Mouse (Mus musculus) left cerebral cortex, postnatal 4 days (tissue): Measurements from ENCODE around the gene St5. TPM values are rescaled to one million over a fixed set of nuclear protein-coding genes. Genes with fewer than 3 reads are reported as not detected.

Experiments used
- DNase-seq: peaks from one replicate; pipeline ENCODE4 v3.0.0-alpha.2; 2022
- intact Hi-C: fragments of 180-260 bp; cut with DNase I; formaldehyde crosslinking; loops from one replicate; pipeline ENCODE4 v1.15.1; 2025
- total RNA-seq, 2 experiments: library from RNA; stranded (reverse); gene quantifications; 2 replicates each; pipeline ENCODE4 v1.2.3; 2021

St5 gene
- total RNA-seq, 2 experiments from 2014 or later: 20.7 to 21.5 TPM

DNA sequence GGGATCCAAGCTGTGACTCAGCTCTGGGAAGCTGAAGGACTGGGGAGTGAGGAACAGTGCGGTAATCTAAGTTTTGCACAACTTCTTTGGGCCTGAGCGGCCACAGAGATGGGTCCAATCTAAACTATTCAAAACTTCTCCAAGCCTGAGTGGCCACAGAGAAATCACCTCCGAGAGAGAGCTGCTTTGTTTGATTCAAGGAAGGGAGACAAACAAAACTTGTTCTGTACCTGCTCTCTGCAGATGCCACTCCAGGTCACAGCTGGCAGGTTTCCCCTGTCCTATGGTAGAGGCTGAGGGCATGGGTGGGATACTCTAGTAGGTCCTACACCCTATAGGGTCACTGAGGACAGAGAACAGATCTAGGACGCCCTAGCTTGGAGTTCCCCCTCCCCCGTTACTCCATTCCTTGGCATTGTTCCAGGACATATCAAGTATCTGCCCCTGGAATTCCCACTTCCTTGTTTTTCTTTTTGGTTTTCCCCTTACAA is 89.8 kb downstream of the St5 start:
- no peak for DNase-seq
- intact Hi-C loops: loop anchor here (5.0 kb wide), 1 partner anchor 86 kb away; no protein-coding TSS in a partner anchor

DNA sequence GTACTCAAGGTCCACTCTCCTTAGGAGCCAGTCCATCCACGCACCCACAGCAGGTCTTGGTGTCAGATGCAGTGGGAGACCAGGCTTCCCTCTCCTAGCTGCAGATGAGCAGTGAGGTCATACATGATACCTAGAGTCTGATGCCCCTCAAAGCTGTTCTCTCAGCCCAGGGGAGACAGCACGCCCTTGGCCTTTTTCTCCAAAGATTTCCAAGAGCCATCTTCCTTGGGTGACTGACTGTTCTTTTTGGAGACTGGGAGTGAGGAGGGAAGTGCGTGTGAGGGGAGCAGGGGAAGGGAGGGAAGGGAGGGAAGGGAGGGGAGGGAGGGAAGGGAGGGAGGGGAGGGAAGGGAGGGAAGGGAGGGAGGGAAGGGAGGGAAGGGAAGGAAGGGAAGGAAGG is 90.4 kb downstream of the St5 start:
- DNase-seq: no peak
- intact Hi-C loops: loop anchor here (5.0 kb wide), 1 partner anchor 86 kb away; no protein-coding TSS in a partner anchor

DNA sequence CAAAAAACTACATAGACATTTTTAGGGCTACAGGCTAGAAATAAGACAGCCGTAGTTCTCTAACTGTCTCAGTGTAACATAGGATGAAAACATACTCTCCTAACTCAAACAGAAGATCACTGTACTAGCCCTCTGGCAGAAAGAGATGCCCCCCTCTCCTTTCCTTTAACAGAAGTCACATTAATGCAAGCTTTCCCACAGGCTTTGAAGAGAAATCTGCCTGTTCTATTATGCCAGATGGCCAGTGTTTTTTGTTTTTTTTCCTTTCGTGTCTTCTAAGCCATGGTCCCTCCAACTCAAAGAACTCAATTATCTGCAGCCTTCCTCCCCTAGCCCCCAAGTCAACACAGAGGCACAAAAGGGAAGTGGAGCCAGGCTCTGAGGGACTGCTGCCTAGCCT is 90.9 kb downstream of the St5 start:
- DNase-seq: no peak
- intact Hi-C loops: loop anchor here (5.0 kb wide), 1 partner anchor 85 kb away; no protein-coding TSS in a partner anchor

DNA sequence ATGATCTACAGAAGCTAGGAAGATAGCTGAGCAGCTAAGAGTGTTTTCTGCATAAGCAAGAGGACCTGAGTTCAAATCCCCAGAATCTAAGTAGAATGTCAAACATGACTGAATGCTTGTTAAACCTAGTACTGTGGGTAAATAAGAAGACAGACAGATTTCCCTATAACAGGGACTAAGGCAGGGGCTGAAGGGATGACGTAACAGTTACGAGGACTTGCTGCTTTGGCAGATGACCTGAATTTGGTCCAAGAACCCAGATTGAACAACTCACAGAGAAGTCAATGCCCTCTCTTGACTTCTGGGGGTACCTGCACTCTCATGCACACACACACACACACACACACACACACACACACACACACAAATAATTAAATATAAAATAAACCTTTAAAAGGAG is 93.1 kb downstream of the St5 start:
- intact Hi-C loops: loop anchor here (5.0 kb wide), 1 partner anchor 83 kb away; no protein-coding TSS in a partner anchor
- DNase-seq: no peak

DNA sequence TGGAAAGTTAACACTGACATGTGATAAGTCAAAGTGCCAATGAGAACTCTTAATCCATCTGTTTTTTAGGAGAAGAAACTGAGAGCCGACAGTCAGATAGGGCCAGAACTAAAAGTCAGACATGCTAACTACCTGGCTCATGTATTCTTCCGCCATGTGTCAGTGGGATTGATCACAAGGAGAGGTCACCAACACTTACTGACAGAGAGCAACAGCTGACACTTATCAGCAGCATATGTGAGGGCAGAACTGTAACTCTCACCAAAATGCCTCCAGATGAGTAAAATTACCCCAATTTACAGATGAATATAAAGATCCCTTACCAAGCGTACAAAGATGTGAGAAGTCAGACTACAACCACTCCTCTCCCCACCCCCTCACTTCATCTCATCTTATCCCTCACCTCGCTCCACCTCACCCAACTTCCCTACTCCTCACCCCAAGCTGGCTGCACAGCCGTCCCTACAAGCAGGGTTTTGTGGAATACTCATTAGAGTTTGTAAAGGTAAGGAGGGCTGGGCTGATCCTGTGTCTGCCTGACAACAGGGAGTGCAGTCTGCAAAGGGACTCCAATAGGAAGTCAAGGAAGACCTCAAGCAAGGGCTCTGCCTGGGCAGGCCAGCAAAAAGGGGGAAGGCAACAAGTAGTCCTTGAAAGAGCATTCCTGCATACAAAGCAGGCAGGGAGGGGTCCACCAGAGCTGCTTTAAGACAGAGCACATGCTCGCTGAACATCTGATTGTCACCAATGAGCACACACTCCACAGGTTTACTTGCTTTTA is 93.7 kb downstream of the St5 start:
- intact Hi-C loops: loop anchor here (5.0 kb wide), 1 partner anchor 82 kb away; no protein-coding TSS in a partner anchor

DNA sequence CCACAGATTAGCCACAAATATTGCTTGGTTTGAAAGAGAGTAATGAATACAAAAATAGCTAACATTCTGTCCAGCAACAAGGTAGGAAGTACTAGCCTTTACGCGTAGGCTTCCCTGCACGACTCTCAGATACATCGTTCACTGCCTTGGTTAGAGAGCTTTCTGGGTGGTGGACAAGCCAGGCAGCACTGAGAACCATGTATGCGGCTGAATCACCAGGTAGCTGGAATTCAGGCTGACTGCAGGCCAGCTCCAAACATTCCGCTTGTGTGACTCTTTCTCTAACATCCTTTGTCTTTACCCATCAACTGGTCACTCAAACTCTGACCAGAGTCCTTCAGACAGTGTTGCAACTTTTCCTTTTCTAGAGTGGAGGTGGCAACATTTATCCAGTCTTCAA is 94.6 kb downstream of the St5 start:
- intact Hi-C loops: no loop called here
- no peak for DNase-seq

More for the DNA sequence above, 93.7 kb downstream of the St5 start:
- no peak for DNase-seq

DNA sequence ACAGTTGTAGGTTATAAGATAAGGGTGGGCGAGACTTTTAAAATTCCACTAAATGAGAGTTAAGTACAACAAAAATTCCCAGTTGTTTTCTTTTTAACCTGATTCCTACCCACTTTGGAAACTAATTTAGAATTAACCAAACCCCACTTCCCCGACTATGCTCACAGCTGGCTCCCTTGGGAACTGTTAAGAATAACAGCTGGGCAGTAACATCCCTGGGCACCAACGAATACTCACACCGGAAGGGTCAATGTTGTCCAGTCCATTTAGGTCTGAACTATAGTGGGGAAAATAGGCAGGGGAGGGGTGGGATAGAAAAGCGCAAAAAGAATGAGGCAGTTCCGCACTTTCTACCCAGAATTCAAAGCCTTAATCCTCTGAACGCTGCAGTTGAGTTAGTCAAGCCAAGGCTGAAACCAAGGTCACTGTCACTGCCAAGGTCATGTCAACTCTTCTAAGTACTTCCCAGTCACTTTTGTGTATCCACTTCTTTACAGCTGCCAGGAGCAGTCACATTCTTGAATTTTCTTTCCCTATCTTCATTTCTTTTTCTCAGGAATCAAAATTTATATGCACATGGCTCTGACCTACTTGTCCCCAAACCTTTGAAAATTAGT is 96.3 kb downstream of the St5 start:
- intact Hi-C loops: no loop called here
- DNase-seq: no peak

DNA sequence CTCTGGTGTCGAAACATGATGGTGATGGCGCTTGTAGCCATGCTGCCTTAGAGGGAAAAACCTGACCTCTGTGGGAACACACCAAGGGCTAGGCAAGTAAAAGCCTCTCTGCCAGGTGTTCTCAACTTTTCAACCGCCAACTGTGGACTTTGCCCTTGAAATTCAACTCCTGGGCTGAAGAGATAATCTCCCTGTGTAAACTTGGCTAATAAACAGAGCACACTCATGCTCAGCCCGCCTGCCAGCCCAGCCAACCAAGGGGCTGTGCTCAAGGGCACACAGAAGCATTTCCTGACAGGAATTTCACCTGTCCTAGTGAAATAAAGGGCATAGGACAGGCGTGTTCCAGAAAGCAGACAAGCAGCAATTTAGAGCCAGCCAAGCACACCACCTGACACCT is 100.8 kb downstream of the St5 start:
- intact Hi-C loops: no loop called here
- DNase-seq: no peak

DNA sequence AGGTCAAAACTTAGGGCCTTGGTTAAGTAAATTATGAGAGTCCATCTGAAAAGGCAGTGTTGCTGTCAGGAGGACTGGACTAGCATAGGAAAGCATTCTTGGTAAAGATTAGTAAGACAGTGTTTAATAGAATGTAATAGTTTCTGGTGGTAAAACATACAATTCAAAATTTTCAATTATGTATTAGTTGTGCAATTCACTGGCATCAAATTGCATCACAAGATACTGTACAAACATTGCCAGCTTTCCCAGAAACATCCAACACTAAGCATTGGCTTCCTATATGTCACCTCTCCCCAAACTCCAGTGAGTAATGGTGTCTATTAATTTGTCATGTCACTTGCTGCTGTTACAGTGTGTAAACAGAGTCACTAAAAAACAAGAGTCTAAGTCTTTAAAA is 101.4 kb downstream of the St5 start:
- no peak for DNase-seq
- intact Hi-C loops: no loop called here

DNA sequence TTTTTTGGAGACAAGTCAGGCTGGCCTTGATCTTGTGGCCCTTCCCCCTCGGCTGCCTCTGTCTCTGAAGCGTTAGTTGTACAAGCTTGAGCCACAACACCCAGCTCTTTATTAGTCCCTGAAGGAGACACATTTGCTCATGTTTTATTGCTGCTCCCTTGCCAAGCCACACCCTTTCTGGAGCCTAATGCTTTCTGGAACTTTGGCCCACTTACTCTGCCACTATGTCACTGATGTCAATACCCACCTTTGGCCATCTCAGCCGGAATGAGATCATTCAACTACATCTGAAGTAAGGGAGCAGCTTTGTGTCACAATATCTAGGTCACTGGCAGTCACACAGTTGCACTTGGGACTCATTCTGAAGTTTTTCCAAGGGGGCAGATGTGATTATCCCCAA is 102.7 kb downstream of the St5 start:
- intact Hi-C loops: no loop called here

DNA sequence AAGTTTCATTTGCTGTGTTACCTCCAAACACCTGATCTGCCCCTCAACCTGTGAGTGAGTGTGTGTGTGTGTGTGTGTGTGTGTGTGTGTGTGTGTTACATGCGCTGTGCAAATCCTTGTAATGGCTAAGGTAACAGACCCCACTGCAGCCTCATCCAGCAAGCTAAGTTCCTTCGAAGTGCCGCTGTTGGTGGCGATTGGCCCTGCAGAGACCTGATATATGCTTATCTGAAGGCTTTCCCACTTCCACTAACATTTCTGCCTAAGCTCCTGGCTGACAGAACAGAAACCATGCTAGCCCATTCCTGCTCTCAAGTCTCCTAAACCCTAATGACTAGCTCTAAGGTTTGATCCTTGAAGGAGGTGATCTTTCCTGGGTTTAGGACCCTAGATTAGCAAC is 103.4 kb downstream of the St5 start:
- DNase-seq: no peak
- intact Hi-C loops: no loop called here

More for the DNA sequence above, 102.7 kb downstream of the St5 start:
- DNase-seq: no peak

DNA sequence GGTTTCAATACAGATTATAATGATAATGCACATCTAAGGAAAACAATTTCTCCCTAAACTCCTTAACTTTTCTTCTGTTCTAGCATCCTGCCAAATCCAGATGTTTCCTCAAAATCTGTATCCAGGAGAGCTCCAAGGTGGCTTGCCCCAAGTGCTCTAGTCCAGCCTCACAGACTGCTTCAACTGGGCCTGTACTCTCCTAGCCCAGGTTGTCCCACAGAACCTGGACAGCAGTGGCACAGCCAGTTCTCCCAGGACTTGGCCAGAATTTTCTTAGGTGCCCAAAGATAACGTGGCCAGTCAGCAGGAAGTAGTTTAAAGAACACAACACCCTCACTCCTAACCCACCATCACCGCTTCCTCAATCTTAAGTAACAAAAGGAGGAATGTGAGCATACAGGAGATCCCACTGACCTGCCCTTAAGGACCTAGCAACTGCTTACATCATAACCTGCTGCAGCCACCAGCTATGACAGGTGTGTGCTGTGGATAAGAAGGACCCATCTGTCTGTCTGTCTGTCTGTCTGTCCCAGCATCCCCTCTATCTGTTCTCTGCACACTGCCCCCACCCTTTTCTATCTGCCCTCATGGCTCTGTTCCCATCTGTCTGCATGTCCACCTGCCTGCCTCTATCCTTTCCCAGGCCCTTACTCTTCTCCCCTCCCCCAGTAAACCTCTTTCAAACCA is 108.4 kb downstream of the St5 start:
- DNase-seq: no peak
- intact Hi-C loops: no loop called here

DNA sequence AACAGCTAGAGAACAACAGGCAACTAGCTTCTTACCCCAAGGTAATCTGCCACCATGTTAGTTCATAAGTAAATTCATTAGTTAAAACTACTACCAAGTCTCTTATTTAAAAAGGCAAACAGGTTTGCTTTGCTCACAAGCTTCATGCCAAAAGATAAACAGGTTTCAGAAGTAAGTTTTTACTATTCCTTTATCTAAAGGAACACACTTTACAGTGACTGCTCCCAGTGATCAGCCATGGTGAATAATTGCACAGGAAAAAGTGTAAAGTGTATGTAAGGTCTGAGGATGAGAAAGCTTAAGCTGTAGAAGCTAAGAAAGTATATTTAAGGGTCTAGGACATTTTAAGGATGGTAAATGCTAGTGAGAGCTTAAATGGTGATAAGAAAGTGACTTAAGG is 109.4 kb downstream of the St5 start:
- DNase-seq: no peak
- intact Hi-C loops: no loop called here

DNA sequence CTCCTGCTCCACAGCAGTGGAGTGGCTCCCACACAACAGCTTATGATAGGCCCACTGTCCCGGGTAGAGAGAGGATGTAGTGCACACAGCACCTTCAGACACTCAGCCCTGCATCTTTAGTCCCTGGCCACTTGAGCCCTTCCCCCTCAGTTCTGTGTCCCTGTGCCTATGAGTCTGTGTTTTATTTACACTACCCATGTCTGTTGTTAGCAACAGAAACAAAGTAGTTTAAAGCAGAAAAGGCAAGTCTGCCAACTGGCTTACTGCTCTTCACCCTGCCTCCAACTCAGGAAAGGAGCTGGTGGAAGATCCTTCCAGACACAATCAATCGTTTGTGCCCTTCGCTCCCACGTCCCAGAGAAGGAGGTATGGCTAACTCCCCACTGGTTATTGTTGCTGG is 111.2 kb downstream of the St5 start:
- no peak for DNase-seq
- intact Hi-C loops: no loop called here

DNA sequence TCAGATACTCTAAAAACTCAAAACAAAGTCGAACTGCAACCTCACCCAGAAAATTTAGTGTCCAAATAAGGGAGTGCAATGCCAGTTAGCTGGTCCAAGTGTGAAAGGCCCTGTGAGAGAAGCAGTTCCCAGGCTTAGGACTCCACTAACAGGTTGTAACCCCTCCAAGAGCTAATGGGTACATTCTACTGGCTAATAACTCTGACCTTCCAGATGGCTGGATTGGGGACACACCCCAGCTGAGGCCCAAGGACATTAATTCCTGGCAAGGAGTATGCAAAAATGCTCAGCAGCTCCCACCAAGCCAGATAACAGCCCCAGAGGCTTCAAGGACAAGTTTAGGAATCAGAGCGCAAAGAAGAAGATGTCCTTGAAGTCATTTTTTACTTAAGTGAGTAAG is 112.8 kb downstream of the St5 start:
- intact Hi-C loops: no loop called here
- DNase-seq: no peak

DNA sequence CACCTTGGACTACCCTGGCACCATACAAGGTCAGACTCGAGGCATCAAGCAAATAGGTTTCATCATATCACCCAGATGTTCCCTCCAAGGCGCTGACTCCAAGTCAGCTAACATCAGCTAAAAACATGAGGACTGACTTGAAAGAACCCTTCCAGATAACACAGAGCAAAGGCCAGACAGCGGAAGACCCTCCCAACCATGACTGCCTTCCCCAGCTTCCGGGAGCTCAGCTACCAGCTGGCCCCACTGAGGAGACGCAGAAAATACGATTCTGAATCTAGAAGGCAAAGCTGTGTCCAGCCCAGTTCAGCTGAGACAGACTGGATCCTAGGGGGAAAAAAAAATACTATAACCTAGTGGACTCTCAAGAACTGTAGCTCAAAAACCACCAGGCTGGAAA is 114.4 kb downstream of the St5 start:
- intact Hi-C loops: no loop called here
- DNase-seq: no peak

DNA sequence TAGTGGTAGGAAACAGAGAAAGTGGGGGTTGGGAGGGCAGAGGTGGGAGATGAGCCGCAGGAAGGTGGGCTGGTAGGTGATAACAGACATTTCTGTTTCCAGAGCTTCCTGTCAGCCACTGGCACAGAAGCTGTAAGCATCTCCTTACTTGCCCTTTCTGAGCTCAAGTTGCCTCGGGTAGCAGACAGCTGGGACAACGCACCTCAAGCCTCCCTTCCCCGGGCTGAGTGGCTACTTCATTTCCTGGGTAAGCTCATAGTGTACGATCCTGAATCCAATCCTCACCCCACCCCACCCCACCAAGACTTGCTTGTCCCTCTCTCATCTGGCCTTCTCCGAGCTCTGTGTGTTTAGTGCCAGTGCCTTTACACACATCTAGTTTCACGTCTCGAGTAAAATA is 115.3 kb downstream of the St5 start:
- intact Hi-C loops: no loop called here
- DNase-seq: no peak

DNA sequence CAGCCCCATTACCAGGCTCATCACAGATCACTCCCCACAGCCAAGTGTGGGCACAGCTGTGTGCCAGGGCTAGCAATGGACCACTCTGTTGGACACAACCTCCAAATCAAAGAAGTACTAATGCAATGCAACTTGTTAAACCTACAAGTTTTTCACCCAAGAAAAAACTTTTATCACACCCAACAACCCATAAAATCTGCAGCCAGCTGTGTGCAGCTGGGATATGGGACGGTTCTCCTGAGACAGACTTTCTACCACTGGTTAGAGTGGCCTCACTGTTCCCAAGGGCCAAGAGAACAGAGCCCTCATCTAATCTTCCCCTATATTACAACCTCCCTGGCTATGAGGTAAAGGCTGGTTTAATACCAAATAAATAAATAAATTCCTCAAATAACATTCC is 118.9 kb downstream of the St5 start:
- intact Hi-C loops: no loop called here
- no peak for DNase-seq

DNA sequence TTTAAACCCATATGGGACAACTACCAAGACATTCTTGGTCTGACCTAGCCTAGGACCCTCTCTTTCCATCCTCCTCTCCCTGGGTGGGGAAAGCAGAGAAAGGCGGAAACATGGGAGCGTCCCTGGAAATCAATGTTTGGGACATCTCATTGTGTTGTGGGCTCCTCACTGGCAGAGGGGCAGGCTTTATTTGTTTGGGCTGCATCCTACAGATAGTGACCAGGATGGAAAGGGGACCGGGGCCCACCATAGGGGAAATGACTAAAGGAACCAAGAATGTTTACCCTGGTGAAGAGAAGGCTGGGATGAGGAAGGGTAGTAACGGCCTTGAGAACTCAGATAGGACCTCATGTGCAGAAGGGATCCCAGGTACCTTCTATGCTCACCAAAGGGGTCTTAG is 122.9 kb downstream of the St5 start:
- DNase-seq: no peak
- intact Hi-C loops: no loop called here

DNA sequence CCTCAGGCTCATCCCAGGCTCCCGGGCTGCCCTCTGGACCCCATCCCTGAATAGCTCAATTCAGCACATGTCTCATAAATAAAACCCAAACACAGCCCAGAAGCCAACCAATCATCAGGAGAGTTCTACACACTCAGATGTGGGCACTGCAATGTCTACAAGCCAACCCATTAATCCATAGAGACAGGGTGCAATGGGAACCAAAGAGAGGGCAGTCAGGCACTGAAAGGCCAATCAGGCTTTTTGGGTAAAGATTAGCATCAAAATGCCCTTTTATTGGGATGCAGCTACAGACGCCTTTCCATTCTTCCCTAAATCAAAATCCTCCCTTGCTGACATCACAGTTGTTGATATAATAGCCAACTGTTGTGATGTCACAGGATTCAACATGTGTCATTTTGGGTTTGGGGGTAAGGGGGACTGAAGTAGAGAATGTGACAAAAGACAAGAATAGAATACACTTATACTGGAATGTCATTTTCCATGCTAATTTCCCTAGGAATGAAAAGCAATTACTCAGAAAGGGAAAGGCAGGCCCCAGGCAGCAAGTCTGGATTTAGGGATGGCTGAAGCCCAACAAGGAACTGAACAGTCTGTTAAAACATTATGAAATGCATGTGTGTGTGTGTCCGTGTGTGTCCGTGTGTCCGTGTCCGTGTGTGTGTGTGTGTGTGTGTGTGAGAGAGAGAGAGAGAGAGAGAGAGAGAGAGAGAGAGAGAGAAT is 123.7 kb downstream of the St5 start:
- intact Hi-C loops: no loop called here
- DNase-seq: no peak
